Mouse (Mus musculus) brain, embryonic 14.5 days (tissue): ENCODE data around the gene Trim31. TPM values are rescaled to one million over a fixed set of nuclear protein-coding genes. Genes with fewer than 3 reads are reported as not detected.

Source experiments
- DNase-seq: peaks from one replicate; pipeline ENCODE4 v3.0.0-alpha.2; 2011; ENCODE audit warnings: low read depth
- CTCF ChIP-seq: fragments of 200-500 bp; IDR thresholded peaks from 2 replicates; pipeline ENCODE4 v1.5.1; 2012; ENCODE audit warnings: inconsistent platforms, mild to moderate bottlenecking, moderate library complexity, borderline replicate concordance; ENCODE audit not compliant: insufficient read depth, insufficient read length; ENCODE audit errors: extremely low read depth
- POLR2A ChIP-seq: fragments of 200-500 bp; IDR thresholded peaks from 2 replicates; pipeline ENCODE4 v1.6.1; 2012; ENCODE audit warnings: mild to moderate bottlenecking, inconsistent platforms, borderline replicate concordance; ENCODE audit not compliant: poor library complexity, insufficient read depth, insufficient read length, severe bottlenecking; ENCODE audit errors: extremely low read depth
- polyA plus RNA-seq: library from polyadenylated mRNA; depleted of rRNA; stranded (reverse); fragments of >200 nt; gene quantifications from 2 replicates; pipeline ENCODE4 v1.2.3, GENCODE M21; 2012; rRNA removed

Trim31 gene
- polyA plus RNA-seq: not detected in 2 replicates

DNA sequence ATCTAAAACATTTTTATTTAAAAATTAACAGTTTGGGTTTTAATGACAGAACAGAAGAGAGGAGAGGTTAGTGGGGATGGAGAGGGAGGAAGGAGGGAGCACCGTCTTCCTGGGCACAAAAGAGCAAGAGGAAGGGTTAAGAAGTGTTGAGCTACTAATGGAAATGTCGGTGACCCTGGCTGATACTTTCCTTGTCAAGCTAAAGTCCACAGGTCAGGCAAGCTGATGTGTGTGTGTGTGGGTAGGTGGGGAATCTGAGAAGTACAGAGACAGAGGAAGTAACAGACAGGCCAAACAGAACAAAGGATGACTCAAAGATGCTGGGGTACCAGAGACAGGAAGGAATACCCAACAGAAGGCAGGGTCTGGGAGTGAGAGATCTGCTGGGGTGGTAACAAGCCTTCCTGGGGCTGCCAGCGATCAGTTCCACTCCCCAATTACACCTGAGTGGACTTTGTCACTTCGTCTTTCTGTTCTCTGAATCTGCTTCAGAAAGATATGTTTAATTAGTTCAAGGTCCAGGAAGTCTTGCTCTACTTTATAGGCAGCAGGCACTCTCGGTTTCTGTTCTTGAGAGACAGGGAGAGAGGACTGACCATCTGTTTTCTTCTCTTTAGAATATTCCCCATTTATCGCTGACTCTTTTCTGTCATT lies at the start of gene Trim31:
Trim31 (plus strand) TSS at position 567 of the 654 bp plus-strand sequence.
- TF ChIP-seq CTCF (no peak), POLR2A (no peak)
- no peak for DNase-seq

DNA sequence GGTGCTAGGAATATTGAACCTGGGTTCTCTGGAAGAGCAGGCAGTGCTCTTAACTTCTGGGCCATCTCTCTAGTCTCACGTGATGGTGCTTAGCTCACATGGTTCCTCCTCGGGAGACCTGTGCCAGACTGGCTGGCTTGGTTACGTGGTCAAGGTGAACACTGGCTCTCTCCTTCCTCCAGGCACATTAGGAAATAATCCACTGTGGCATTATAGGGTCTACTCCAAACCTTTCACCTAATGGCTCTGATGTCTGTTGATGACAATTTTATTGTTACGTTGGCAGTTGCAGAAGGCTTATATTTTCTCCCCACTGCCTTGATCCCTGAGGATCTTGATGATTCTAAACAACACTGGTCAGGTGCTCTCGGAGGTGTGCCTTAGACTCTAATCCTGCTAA lies 49.0 kb upstream of the Trim31 start:
- TF ChIP-seq CTCF (no peak), POLR2A (no peak)
- DNase-seq: no peak

DNA sequence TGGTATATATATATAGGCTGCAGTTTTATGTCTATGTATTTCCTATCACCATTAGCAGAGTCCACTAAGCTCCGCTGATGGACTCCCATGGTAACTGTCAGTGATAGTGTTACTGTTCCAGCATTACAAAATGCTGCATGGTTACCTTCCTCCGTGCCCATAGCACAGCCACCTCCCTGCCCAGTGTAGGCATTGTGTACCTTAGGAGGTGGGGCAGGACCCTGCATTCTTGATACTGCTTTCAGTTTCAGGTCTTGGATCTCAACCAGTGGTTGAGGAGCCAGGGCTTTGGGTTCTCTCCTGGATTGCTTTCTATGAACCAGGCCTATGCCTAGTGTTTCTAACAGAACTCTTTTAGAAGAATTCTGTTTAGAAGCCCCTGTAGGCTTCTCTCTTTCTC lies 47.9 kb upstream of the Trim31 start:
- DNase-seq: no peak
- TF ChIP-seq POLR2A: no peak
- no peak for TF ChIP-seq CTCF

DNA sequence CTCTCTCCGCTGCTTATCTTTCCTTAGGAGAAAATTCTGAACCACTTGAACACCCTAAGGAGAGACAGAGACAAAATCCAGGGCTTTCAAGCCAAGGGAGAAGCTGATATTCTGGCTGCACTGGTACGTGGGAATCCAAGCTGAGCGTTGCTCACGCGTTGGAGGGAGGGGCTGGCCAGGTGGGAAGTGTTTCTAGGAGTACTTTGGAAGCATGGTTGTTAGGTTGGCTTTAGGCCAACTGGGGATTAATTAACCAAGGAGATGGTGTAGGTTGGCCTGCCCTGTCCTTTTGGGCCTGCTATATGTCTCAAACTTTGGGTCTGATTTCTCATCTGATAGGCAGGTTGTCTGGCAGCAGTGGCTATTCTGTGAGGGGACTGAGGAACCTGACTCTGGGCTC lies 46.7 kb upstream of the Trim31 start:
- no peak for DNase-seq

DNA sequence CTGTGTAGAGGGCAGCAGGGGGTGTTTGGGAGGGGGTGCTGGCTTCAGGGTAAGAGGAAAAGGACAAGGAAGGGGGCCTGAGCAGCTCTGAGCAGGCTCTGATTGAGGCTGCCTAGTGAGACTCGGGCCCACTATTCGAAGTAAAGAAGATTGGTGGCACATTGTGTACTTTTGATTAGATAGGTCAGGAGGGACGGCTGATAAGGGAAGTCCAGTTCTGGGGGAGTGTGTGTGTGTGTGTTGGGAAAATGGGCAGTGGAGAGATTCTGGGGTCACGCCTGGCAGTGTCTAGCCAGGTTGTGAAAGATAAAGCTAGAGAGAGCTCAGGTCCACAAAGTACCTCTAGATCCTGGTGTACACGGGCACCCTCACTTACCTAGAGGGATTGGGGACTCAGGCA lies 46.3 kb upstream of the Trim31 start:
- TF ChIP-seq CTCF (no peak), POLR2A (no peak)

More for the DNA sequence above, 46.7 kb upstream of the Trim31 start:
- no peak for TF ChIP-seq CTCF
- no peak for TF ChIP-seq POLR2A

DNA sequence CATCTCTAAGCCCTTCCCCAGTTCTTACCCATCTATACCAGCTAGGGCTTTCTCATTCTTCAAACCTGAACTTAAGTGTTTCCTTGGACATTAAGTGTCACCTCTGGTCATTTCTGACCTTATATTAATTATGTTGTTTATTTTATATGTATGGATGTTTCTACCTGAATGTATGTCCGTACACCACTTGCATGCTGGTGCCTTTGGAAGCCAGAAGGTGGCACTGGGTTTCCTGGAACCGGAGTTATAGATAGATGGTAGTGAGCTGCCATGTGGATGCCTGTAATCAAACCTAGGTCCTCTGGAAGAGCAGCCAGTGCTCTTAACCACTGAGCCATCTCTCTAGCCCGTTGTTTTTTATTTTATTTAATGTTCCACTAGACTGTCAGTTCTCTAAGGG lies 42.4 kb upstream of the Trim31 start:
- no peak for TF ChIP-seq CTCF
- no peak for TF ChIP-seq POLR2A

More for the DNA sequence above, 46.3 kb upstream of the Trim31 start:
- DNase-seq: no peak

DNA sequence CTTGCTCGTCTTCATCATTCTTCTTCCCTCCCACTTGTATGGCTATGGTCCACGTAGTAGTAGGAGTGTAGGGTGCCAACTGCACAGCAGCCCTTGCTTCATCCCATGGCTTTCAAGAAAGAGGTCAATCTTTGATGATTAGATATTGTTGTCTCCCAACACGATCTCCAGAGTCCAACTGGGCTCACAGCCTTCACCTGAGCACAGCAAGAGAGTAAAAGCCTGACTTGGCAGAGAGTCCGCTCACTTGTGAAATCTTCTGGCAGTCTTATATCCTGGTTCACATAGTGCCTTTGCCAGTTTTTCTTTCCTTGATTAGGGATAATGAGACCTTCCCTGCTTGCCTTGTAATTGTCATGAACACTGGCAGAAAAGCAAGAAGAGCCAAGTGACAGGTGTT lies 41.7 kb upstream of the Trim31 start:
- TF ChIP-seq CTCF (no peak), POLR2A (no peak)
- DNase-seq: no peak

More for the DNA sequence above, 42.4 kb upstream of the Trim31 start:
- DNase-seq: no peak

DNA sequence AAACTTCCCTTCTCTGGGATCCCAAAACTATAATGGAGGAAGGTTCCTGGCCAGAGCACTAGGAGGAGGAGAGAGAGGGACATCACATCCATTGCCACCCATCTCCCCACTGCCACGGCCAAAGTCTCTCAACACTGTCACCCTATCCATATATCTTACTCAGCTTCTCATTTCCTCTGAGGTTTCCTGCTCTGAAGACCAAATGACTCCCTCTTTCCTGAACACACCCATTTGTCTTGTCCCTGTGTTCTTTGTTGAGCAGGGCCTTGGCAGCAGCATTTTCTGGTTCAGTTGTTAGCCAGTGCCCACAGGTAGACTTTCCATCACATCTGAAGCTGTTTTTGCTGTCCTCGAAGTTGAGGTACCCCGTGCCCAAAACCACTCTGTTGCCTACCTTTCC lies 39.7 kb upstream of the Trim31 start:
- TF ChIP-seq POLR2A: no peak
- TF ChIP-seq CTCF: no peak
- no peak for DNase-seq

DNA sequence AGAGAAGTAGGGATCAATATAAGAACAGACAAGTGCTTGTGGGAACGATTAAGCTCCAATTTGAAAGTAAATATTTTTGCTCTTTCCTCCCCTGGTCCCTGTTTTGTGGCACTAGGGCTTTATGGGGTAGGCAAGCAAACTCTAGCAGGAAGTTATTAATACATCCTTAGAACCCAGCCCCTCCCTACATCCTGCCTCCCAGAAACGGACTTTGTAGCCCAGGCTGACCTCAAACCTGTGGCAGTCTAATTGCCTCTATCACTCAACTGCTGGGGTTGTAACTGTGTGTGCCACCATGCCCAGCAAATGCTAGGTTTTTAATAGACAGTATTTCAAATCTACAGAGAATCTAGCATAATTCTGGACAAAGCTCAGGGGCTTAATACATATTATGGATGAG lies 36.2 kb upstream of the Trim31 start:
- TF ChIP-seq CTCF: no peak
- no peak for TF ChIP-seq POLR2A
- no peak for DNase-seq

DNA sequence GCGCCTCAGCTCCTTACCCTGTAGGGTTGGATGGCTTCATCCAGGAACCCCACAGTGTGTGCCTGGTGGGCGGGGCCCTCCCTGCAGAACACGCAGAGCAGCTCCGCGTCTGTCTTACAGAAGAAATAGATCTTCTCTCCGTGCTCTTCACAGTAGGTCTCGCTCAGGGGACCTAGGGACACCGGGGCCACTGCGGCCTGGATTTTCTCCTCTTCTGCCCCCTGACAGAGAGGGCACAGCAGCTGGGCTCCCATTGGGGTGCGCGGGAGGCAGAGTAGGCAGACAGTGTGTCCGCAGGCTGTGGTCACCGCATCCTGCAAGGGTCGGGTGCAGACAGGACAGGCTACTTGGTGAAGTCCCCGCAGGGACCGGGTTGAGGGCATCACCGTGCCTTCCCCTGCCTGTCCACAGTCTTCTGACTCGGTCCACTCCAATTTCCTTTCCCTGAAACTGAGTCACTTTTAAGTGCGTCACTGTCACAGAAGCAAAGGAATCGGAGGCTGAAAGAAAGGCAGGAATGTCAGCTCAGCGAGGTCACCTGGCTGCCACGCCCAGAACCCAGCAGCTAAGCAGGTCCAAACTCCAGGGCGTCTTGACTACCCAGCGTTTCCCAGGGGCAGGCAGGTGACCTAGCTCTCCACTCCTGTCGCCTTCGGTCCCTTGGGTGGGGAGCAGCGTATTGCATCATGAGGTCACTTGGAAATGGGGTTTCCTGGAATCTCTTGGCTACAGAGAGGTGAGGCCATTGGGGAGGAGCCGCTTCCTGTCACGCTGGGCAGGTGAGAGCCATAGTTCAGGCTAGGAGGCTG lies 31.0 kb upstream of the Trim31 start, which contains the start of gene Trim15:
Trim15 (minus strand) TSS at position 492 of the 809 bp plus-strand sequence.
- DNase-seq: peak; percentile 3

DNA sequence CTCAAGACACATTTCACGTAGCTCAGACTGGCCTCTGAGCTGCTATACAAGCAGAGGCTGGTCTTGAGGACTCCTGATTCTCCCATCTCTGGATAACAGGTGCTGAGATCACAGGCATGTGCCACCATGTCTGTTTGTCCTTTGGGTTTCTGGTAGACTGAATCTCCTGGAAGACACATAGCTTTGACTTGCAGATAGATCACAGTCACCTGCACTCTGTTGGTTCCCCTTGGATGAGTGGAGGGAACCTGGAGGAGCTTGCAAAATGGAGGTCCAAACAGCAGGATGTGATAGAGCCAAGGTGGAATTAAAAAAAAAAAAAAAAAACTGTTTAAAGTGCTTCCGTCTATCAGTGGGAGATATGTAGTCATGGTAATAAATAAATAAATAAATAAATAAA lies 29.1 kb upstream of the Trim31 start:
- DNase-seq: no peak
- no peak for TF ChIP-seq CTCF
- TF ChIP-seq POLR2A: no peak

More for the DNA sequence above, 31.0 kb upstream of the Trim31 start, which contains the start of gene Trim15:
- TF ChIP-seq CTCF: no peak
- no peak for TF ChIP-seq POLR2A
